Mouse (Mus musculus): ENCODE measurements at regions not wholly inside any gene's neighbourhood (a gene's known extent, or its start where the extent isn't known, plus 50 kb on each side); places are given as distances from the start of the nearest gene placed in this dataset.

GRCm38 (mm10) chr12:56402137-56402536 is 56.4 kb upstream of the Mbip start:
- no peak for DNase-seq

All from right cerebral cortex, adult 18-20 months (tissue).